Mouse (Mus musculus): ENCODE data around the gene Gm42715.
"Not testable (repeated sequence)": the region's sequence is repeated elsewhere in the genome, so short reads cannot be mapped to it uniquely, and the experiment has no call there.

The Gm42715 gene

DNA sequence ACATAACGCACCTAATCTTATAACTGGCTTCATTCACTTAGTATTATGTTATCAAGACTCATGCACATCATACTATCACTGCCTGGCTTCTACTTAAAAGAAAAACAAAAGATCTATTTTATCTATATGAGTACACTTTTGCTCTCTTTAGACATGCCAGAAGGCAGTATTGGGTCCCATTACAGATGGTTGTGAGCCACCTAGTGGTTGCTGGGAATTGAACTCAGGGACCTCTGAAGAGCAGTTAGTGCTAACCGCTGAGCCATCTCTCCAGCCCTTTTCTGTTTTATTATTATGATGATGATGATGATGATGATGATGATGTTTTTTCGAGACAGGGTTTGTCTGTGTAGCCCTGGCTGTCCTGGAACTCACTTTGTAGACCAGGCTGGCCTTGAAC, 21.0 kb upstream of the Gm42715 start:
- peak; percentile 66 to 68 for DNase-seq

- DNase-seq = no peak
Observed at GRCm38 (mm10) chr7:127508291-127508690, 11.1 kb upstream of the Gm42715 start.

- DNase-seq = not testable (repeated sequence)
Observed at GRCm38 (mm10) chr7:127509830-127510229, 9.6 kb upstream of the Gm42715 start.

DNA sequence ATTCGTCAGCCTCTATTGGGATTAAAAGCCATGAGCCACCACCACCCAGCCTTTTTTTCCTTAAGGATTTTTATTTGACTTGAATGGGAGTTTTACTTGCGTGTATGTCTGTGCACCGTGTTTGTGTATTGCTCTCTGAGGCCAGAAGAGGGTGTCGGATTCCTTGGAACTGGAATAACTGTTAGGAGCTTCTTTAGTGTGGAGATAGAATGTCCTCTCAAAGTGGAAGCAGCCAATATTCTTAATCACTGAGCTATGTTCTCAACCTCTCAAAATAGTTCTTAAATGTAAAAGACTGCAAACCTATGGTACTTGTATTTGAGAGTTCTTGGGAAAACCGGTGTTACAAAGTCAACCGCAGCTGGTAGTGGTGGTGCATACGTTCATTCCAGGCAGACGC, 8.1 kb upstream of the Gm42715 start:
- peak in 1 of 2 experiments; percentile 44 for DNase-seq

- DNase-seq = peak; percentile 96 to 97
Observed at GRCm38 (mm10) chr7:127511808-127512230, 7.6 kb upstream of the Gm42715 start, which contains the start of gene Srcap. Srcap (plus strand) TSS chr7:127511983.

GRCm38 (mm10) chr7:127512231-127513015, 7.0 kb upstream of the Gm42715 start:
- peak; percentile 94 to 95 for DNase-seq

GRCm38 (mm10) chr7:127513016-127513390, 6.4 kb upstream of the Gm42715 start:
- DNase-seq = no peak

DNA sequence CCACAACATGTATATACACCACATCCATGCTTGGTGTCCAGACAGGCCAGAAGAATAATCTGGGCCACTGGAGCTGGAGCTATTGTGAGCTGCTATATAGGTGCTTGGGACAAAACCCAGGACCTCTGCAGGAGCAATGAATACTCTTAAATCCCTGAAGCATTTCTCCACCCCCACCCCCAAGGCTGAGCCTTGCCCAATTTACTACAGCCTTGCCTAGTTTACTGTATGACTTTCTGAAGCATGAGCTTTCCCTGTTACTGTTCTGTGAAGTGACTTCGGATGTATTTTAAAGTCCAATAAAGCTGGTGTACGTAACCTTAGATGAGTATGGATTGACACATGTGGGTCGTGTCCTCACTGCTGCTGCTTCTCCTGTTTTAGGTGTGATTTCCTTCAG, 5.6 kb upstream of the Gm42715 start:
- no peak for DNase-seq

GRCm38 (mm10) chr7:127515846-127516245, 3.5 kb upstream of the Gm42715 start:
- peak; percentile 23 to 42 for DNase-seq

- no peak for DNase-seq
Observed at GRCm38 (mm10) chr7:127516344-127516743, 3.0 kb upstream of the Gm42715 start.

- DNase-seq = peak; percentile 40 to 44
Observed at GRCm38 (mm10) chr7:127541671-127542070, 22.3 kb downstream of the Gm42715 start.

GRCm38 (mm10) chr7:127549116-127549835, 29.9 kb downstream of the Gm42715 start:
- DNase-seq = peak; percentile 92 to 95

GRCm38 (mm10) chr7:127551558-127551957, 32.2 kb downstream of the Gm42715 start:
- no peak for DNase-seq

DNA sequence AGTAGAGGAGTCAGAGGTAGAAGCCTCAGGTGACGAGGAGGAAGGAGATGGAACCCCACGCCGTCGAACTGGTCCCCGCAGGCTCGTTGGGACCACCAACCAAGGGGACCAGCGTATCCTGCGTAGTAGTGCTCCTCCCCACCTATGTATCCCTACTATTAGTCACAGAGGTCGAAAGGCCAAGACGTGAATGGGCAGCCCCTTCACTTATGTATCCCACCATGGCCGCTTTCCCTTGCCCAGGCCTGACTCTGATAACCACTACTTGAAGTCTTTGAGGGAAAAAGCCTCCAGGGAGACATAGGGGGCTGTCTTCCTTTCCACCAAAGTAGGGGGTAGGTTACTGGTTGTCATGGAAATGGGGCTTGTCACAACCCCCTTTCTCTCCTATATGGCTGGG, 41.2 kb downstream of the Gm42715 start:
- no peak for DNase-seq

GRCm38 (mm10) chr7:127561340-127561858, 42.0 kb downstream of the Gm42715 start, which contains the start of gene Tmem265:
Tmem265 (plus strand) TSS chr7:127561390.
- DNase-seq = peak; percentile 43 to 56

DNA sequence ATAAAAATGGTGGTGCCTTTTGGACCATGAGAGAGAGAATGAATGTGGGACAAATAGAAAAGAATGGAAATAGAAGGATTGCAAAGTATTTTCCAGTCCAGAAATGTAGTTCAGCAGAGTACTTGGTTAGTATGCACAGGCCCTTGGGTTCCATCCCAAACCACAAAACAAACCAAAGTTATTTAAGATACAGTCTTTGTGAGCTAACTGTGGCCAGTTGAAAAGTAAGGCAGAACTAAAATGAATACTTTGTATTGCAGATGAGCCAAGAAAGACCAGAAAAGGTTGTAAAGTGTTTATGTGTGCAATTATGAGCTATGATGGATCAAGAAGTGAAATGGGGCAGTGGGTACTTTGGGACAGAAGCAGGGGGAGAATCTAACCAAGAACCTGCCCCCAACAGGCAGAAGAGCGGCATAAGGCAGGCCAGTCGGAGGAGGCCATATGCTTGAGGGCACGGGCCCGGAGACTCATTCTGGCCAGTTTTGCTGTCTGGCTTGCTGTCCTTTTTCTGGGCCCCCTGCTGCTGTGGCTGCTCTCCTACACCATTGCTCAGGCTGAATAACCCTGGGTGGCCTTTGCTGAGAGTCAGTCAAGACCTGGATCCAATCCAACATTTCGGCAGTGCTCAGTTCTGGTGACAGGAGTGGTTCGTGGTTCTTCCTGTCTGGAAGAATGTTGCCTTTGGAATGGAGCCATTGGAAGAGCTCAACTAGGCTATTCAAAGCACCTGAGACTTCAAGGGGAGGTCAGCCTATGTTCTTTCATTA, 45.2 kb downstream of the Gm42715 start:
- peak; percentile 96 to 98 for DNase-seq

DNA sequence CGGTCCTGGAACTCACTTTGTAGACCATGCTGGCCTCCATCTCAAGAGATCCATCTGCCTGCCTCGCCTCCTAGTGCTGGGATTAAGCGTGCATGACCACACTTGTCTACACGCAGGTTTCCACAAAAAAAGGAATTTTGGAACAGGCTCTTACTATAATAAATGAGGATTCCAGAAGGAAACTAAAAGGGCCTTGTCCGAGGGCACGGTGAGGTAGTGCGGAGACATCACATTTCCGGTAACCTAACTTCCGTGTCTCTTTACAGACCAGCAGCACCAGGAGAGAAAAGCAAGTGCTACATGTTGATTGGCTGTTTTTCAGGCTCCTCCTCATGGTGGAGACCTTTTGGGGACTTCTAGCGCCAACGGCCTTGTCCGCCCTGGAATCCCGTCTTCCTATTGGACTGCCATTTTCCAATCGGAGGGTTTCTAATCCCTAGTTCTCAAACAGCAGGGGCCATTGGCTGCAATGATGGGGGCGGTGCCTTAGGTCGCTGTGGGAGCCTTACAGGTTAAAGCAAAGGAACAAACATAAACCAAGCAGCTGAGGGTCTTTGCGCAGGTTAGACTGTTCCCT, 53.6 kb downstream of the Gm42715 start, which contains the start of gene Phkg2:
Gene Phkg2 (plus strand): TSS at position 446 of the 577 bp plus-strand sequence.
- peak; percentile 90 to 91 for DNase-seq

- peak; percentile 59 to 70 for DNase-seq
Observed at GRCm38 (mm10) chr7:127573503-127574008, 54.2 kb downstream of the Gm42715 start.

GRCm38 (mm10) chr7:127574115-127574514, 54.7 kb downstream of the Gm42715 start:
- no peak for DNase-seq

DNA sequence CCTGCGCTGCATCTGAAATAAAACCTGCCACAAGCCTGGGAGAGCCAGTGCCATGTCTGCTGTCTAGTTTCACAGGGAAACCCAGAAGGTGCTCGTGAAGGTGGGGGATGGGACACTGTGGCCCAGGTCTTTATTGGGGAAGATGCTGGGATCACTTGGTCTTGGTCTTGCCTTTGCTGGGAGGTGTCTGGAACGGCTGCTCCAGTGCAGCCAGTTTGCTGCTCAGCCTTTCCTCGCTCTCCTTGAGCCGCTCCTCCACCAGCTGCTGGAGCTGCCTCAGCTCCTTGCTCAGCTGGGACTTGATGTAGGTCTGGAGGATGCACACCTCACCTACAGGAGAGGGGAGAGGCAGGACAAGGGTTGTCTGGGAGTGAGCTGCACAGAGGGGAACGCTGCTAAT, 63.9 kb downstream of the Gm42715 start:
- DNase-seq = no peak

- DNase-seq = no peak
Observed at GRCm38 (mm10) chr7:127585031-127585430, 65.6 kb downstream of the Gm42715 start.

GRCm38 (mm10) chr7:127586149-127586548, 66.8 kb downstream of the Gm42715 start:
- no peak for DNase-seq

Data from cerebellum, postnatal 14 days (tissue).